Mouse (Mus musculus) heart, adult 18-20 months (tissue): ENCODE data around the gene Lrrc58. TPM values are rescaled to one million over a fixed set of nuclear protein-coding genes. Genes with fewer than 3 reads are reported as not detected.

ENCODE experiments used
- DNase-seq, 2 experiments: peaks; one replicate each; pipeline ENCODE4 v3.0.0; 2021 to 2022; ENCODE audit warnings: mixed read lengths in 1 of 2
- total RNA-seq, 2 experiments: library from RNA; stranded (reverse); gene quantifications; 2 replicates each; pipeline ENCODE4 v1.2.3; 2021

Gene Lrrc58
- total RNA-seq, 2 experiments from 2014 or later = 68.2 to 77.2 TPM

DNA sequence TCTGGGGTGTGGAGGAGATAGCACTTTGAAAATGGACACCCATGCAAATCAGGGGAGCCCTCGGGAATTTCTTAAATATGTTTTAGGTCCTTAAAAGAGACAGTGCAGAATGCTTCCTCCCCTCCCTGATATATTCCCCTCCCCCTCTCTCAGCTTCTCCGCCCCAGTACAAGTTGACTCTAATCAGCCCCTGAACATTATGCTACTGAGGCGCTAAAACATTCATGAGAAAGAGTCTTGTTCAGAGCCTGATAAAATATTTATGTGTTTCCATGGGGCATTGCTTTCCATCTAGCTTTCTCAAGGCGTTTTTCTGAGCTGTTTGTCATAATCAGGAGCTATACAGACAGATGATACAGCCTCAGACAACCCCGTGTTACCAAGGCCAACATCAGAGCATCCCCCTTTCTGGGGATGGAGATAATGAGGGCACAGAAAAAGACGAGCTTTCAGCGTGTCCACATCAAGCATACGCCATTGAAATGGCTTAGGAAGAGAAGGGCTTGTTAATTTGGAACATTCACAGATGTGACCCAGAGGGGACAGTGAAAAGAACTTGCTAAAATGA is 52.7 kb downstream of the Lrrc58 start:
- no peak for DNase-seq

DNA sequence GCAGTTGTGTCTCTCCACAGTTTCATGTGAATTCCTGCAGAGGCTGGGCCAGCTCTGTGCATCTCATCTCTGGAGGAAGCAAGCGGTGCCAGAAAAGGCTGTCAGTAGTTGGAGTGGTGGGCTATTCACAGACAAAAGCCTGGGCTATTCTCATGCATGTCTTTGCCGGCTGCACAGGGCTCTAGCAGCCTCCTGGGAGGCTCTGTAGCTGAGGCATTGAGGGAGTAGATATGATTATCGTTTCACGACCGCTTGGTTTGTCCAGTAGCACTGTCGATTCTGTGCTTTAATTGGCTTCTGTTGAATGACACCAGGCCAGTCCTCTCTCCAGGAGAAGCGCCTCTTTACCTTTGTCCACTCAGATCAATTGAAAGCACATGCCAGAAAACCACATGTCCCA is 57.9 kb downstream of the Lrrc58 start:
- no peak for DNase-seq

DNA sequence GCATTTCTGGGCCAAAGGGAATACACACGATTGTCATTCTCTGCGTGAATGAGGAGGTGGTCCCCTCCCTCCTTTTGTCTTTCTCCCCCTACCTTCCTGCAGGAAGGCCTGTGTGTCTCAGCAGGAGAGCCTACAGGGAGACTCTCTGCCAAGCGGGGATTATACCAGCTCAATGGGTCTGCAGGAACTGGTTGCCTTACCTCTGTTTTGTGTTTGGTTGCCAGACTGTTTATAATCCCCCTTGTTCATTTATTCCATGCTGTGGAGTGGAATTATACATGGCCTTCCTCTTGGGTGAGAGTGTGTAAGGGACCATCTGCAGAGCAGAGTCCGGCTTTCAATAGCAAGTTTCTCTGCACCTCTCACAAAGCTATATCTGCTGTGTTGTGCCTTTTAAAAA is 58.9 kb downstream of the Lrrc58 start:
- no peak for DNase-seq

DNA sequence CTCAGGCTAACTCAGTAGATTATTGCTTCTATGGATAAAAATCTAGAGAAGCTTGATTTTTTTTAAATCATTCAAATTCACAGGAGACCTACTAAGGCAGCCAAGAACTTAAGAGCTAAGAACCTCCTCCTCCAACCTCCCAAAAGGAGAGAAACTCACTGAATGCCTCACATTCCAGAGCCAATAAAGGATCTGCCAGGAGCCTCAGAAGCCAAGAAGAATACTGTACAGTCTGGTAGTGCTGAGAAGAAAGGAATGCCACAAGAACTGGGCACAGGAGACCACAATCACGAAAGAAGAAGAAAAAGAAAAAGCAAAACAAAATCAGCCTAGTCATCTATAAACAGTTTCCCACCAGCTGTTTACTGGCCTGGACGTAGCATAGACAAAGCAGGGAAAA is 60.8 kb downstream of the Lrrc58 start:
- no peak for DNase-seq

DNA sequence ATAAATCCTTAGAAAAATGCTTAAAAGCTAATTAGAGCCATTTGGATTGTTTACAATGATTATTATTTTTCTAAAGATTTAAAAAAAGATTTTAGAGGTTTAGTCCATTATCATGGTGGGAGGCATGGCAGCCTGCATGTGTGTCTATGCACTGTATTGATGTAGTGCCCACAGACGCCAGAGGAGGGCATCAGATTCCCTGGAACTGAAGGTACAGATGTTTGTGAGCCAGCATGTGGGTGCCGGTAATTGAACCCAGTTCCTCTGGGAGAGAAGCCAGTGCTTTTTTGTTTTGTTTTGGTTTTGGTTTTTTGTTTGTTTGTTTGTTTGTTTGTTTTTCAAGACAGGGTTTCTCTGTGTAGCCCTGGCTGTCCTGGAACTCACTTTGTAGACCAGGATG is 61.4 kb downstream of the Lrrc58 start:
- no peak for DNase-seq

DNA sequence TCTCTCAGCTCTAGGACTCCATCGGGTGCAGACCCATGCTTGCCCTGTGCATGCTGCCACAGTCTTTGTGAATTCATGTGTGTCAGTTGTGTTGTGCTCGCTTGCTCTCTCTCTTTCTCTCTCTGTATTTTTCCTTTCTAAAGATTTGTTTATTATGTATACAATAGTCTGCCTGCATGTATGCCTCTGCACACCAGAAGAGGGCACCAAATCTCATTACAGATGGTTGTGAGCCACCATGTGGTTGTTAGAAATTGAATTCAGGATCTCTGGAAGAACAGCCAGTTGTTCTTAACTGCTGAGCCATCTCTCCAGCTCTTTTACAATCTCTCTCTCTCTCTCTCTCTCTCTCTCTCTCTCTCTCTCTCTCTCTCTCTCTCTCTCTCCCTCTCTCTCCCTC is 66.7 kb downstream of the Lrrc58 start:
- no peak for DNase-seq

DNA sequence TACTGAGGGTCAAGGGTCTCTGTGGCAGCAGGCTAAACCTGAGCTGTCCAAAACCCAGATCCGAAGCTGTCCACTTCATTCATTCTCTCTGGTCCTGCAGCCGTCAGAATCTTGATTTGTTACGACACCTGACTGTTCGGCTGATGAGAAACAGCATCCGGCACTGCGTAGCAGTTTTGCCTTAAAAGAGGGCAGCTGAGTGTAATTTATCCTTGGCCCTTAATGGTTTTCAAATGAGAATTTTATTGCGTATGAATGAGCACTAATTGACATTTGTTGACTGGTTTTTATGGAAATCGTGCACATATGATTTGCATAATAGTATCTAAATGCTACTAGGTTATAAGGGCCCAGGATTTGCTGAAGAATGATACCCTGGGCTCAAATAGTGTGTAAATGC is 69.1 kb downstream of the Lrrc58 start:
- no peak for DNase-seq

Other genes starting within 250 kb of the Lrrc58 start
- gene Ndufb4, start 213.9 kb upstream of the Lrrc58 start, total RNA-seq = 100 to 1,000 TPM; 123 to 199 TPM
- gene Fstl1, start 91.5 kb upstream of the Lrrc58 start, total RNA-seq = 10 to 100 TPM; 41.3 to 41.9 TPM
- gene Gm36028, start 7.2 kb upstream of the Lrrc58 start, total RNA-seq = 1 to 10 TPM in 1 of 2 experiments, under 1 TPM in 1; 0.99 to 1.5 TPM
- under 1 TPM in 1 of 2 experiments, not detected in 1; 0.05 TPM for gene Gpr156, start 48.1 kb downstream of the Lrrc58 start, total RNA-seq
- 10 to 100 TPM; 49.9 to 53.8 TPM for gene Gsk3b, start 220.6 kb downstream of the Lrrc58 start, total RNA-seq